Mouse (Mus musculus): ENCODE data around the gene C2cd4a. TPM values are rescaled to one million over a fixed set of nuclear protein-coding genes. Genes with fewer than 3 reads are reported as not detected.

The C2cd4a gene
- total and polyA plus RNA-seq, 2 experiments from 2014 or later: not detected

DNA sequence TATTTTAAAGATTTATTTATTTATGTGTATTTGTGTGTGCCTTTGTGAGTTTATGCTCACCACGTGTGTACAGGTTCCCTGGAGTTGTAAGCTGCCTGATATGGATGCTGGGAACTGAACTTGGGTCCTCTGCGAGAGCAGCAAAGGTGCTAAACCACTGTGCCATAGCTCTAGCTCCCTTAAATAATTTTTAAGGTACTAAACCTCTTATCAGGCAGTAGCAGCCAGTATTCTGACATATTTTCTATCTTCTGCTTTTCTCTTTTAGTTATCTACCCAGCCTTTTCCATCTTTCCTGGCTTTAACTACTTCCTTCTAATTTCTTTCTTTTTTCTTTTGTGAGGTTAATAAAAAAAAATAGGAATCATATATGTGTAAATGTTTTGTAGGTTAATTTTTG, 28.1 kb upstream of the C2cd4a start:
- TF ChIP-seq EP300 (IDR thresholded peaks at IDR 0.05; ENCODE audit: low read depth): no peak
- no peak for TF ChIP-seq CTCF (IDR thresholded peaks at IDR 0.05; ENCODE audit: low read depth)
- ATAC-seq (ENCODE audit: insufficient read depth, low read depth): no peak
- H3K27me3 ChIP-seq (ENCODE audit: control insufficient read depth, insufficient read depth, low read length): no peaks in the 10 kb centered on the region
- H3K9me3 ChIP-seq (replicated peaks; ENCODE audit: control insufficient read depth, low read length): no peaks in the 10 kb centered on the region
- no peak for DNase-seq (ENCODE audit: low spot score)
- peaks cover 33% of the 10 kb centered on the region for H3K36me3 ChIP-seq (replicated peaks; ENCODE audit: control insufficient read depth, insufficient read depth, low read length)
- no peak overlapping the region for H3K4me2 ChIP-seq (ENCODE audit: low read depth, low read length)
- no peaks in the 10 kb centered on the region for H3K4me1 ChIP-seq (ENCODE audit: control insufficient read depth, insufficient read depth)
- 84% methylated on average over 2 of the region's 2 CpGs for WGBS
- no peak overlapping the region for H3K9ac ChIP-seq (replicated peaks; ENCODE audit: low read depth, low read length)
- H3K27ac ChIP-seq (ENCODE audit: low read depth): no peak overlapping the region
- no peak overlapping the region for H3K4me3 ChIP-seq (ENCODE audit: low read depth, low read length)

DNA sequence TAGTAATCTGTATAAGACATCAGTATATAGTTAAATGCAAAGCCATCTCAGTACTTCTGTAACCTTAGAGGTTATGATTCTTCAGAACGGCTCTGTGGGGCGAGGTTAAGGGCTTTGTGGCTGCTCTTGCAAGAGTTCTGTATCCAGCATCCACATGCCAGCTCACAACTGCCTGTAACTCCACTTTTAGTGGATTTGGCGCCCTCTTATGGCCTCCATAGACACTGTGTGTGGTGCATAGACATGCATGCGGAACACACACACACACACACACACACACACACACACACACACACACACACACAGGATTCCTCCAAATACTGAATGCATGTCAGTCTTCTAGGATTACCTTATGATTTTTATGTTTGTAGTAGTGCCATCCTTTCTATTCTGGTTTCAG, 19.0 kb upstream of the C2cd4a start:
- Histone ChIP-seq H3K27me3 (ENCODE audit: control insufficient read depth, insufficient read depth, low read length) (no peaks in the 10 kb centered on the region), H3K4me1 (ENCODE audit: control insufficient read depth, insufficient read depth) (no peaks in the 10 kb centered on the region), H3K4me3 (ENCODE audit: low read depth, low read length) (no peak overlapping the region), H3K27ac (ENCODE audit: low read depth) (no peak overlapping the region), H3K36me3 (replicated peaks; ENCODE audit: control insufficient read depth, insufficient read depth, low read length) (peaks cover 9% of the 10 kb centered on the region), H3K4me2 (ENCODE audit: low read depth, low read length) (no peak overlapping the region), H3K9me3 (replicated peaks; ENCODE audit: control insufficient read depth, low read length) (no peaks in the 10 kb centered on the region), H3K9ac (replicated peaks; ENCODE audit: low read depth, low read length) (no peak overlapping the region)
- 83% methylated on average over 4 of the region's 4 CpGs for WGBS
- DNase-seq (ENCODE audit: low spot score) (no peak), ATAC-seq (ENCODE audit: insufficient read depth, low read depth) (no peak)
- TF ChIP-seq CTCF (IDR thresholded peaks at IDR 0.05; ENCODE audit: low read depth) (no peak; the same call in 1 of the 2 replicates), EP300 (IDR thresholded peaks at IDR 0.05; ENCODE audit: low read depth) (no peak)

GRCm38 (mm10) chr9:67849846-67850245, 17.7 kb upstream of the C2cd4a start:
- Histone ChIP-seq H3K4me2 (ENCODE audit: low read depth, low read length) (no peak overlapping the region), H3K4me1 (ENCODE audit: control insufficient read depth, insufficient read depth) (0 out of 2 replicates have a peak, but pooled peaks cover under 1% of the 10 kb centered on the region), H3K27me3 (ENCODE audit: control insufficient read depth, insufficient read depth, low read length) (no peaks in the 10 kb centered on the region), H3K27ac (ENCODE audit: low read depth) (no peak overlapping the region), H3K4me3 (ENCODE audit: low read depth, low read length) (no peak overlapping the region), H3K36me3 (replicated peaks; ENCODE audit: control insufficient read depth, insufficient read depth, low read length) (peaks cover 6% of the 10 kb centered on the region), H3K9me3 (replicated peaks; ENCODE audit: control insufficient read depth, low read length) (no peaks in the 10 kb centered on the region), H3K9ac (replicated peaks; ENCODE audit: low read depth, low read length) (no peak overlapping the region)
- DNase-seq (ENCODE audit: low spot score) (no peak), ATAC-seq (ENCODE audit: insufficient read depth, low read depth) (no peak)
- no peak for TF ChIP-seq CTCF (IDR thresholded peaks at IDR 0.05; ENCODE audit: low read depth)
- TF ChIP-seq EP300 (IDR thresholded peaks at IDR 0.05; ENCODE audit: low read depth): no peak
- WGBS: 86% methylated on average over 3 of the region's 3 CpGs

GRCm38 (mm10) chr9:67849397-67849796, 17.3 kb upstream of the C2cd4a start:
- no peak overlapping the region for H3K4me2 ChIP-seq (ENCODE audit: low read depth, low read length)
- H3K4me1 ChIP-seq (ENCODE audit: control insufficient read depth, insufficient read depth): 0 out of 2 replicates have a peak, but pooled peaks cover 5% of the 10 kb centered on the region
- DNase-seq (ENCODE audit: low spot score) (no peak), ATAC-seq (ENCODE audit: insufficient read depth, low read depth) (no peak)
- no peak overlapping the region for H3K9ac ChIP-seq (replicated peaks; ENCODE audit: low read depth, low read length)
- no peaks in the 10 kb centered on the region for H3K27me3 ChIP-seq (ENCODE audit: control insufficient read depth, insufficient read depth, low read length)
- TF ChIP-seq EP300 (IDR thresholded peaks at IDR 0.05; ENCODE audit: low read depth): no peak
- no peak overlapping the region for H3K27ac ChIP-seq (ENCODE audit: low read depth)
- H3K9me3 ChIP-seq (replicated peaks; ENCODE audit: control insufficient read depth, low read length): no peaks in the 10 kb centered on the region
- 70% methylated on average over 12 of the region's 12 CpGs for WGBS
- peaks cover 4% of the 10 kb centered on the region for H3K36me3 ChIP-seq (replicated peaks; ENCODE audit: control insufficient read depth, insufficient read depth, low read length)
- H3K4me3 ChIP-seq (ENCODE audit: low read depth, low read length): no peak overlapping the region

DNA sequence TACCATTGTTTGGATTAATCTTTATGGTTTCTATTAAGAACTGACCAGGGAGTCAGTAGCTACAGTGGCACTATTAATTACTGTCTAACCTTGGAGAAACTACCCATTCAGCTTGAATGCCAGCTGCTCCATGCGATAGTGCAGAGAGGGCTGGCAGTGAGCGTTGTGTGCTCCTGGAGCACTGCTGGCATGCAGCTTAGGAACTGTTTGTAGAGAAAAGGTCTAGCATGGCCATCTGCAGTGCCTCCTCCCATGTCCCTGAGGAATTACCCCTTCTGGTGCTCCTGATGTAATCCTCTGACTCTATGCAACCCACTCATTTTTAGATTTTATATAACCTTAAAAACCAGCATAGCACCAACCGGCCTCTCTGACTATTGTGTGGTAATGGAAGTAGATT, 15.5 kb upstream of the C2cd4a start:
- WGBS: 81% methylated on average over 3 of the region's 3 CpGs
- H3K9ac ChIP-seq (replicated peaks; ENCODE audit: low read depth, low read length): no peak overlapping the region
- 0 out of 2 replicates have a peak, but pooled peaks cover 9% of the 10 kb centered on the region for H3K4me1 ChIP-seq (ENCODE audit: control insufficient read depth, insufficient read depth)
- peaks cover 4% of the 10 kb centered on the region; the same call in 1 of the 2 replicates for H3K36me3 ChIP-seq (replicated peaks; ENCODE audit: control insufficient read depth, insufficient read depth, low read length)
- H3K4me3 ChIP-seq (ENCODE audit: low read depth, low read length): no peak overlapping the region
- DNase-seq (ENCODE audit: low spot score): no peak
- H3K4me2 ChIP-seq (ENCODE audit: low read depth, low read length): no peak overlapping the region
- no peaks in the 10 kb centered on the region for H3K9me3 ChIP-seq (replicated peaks; ENCODE audit: control insufficient read depth, low read length)
- H3K27me3 ChIP-seq (ENCODE audit: control insufficient read depth, insufficient read depth, low read length): no peaks in the 10 kb centered on the region
- no peak for TF ChIP-seq CTCF (IDR thresholded peaks at IDR 0.05; ENCODE audit: low read depth)
- TF ChIP-seq EP300 (IDR thresholded peaks at IDR 0.05; ENCODE audit: low read depth): no peak
- no peak overlapping the region for H3K27ac ChIP-seq (ENCODE audit: low read depth)
- no peak for ATAC-seq (ENCODE audit: insufficient read depth, low read depth)

GRCm38 (mm10) chr9:67846089-67846488, 14.0 kb upstream of the C2cd4a start:
- H3K27me3 ChIP-seq (ENCODE audit: control insufficient read depth, insufficient read depth, low read length): no peaks in the 10 kb centered on the region
- no peaks in the 10 kb centered on the region for H3K9me3 ChIP-seq (replicated peaks; ENCODE audit: control insufficient read depth, low read length)
- no peak overlapping the region for H3K4me3 ChIP-seq (ENCODE audit: low read depth, low read length)
- no peak overlapping the region; the same call in 1 of the 2 replicates for H3K27ac ChIP-seq (ENCODE audit: low read depth)
- DNase-seq (ENCODE audit: low spot score): no peak
- H3K4me1 ChIP-seq (ENCODE audit: control insufficient read depth, insufficient read depth): peaks cover 10% of the 10 kb centered on the region; the same call in 1 of the 2 replicates
- TF ChIP-seq EP300 (IDR thresholded peaks at IDR 0.05; ENCODE audit: low read depth): no peak
- TF ChIP-seq CTCF (IDR thresholded peaks at IDR 0.05; ENCODE audit: low read depth): no peak
- 100% methylated on average over 2 of the region's 2 CpGs for WGBS
- H3K4me2 ChIP-seq (ENCODE audit: low read depth, low read length): no peak overlapping the region
- no peak overlapping the region for H3K9ac ChIP-seq (replicated peaks; ENCODE audit: low read depth, low read length)
- no peak for ATAC-seq (ENCODE audit: insufficient read depth, low read depth)
- peaks cover 4% of the 10 kb centered on the region; the same call in 1 of the 2 replicates for H3K36me3 ChIP-seq (replicated peaks; ENCODE audit: control insufficient read depth, insufficient read depth, low read length)

Data from heart, postnatal 0 days (tissue).